Mouse (Mus musculus): ENCODE results near the gene Txk. TPM values are rescaled to one million over a fixed set of nuclear protein-coding genes. Genes with fewer than 3 reads are reported as not detected.

The Txk gene
- polyA plus RNA-seq, 1 experiment from 2014 or later, result 0.16 TPM

DNA sequence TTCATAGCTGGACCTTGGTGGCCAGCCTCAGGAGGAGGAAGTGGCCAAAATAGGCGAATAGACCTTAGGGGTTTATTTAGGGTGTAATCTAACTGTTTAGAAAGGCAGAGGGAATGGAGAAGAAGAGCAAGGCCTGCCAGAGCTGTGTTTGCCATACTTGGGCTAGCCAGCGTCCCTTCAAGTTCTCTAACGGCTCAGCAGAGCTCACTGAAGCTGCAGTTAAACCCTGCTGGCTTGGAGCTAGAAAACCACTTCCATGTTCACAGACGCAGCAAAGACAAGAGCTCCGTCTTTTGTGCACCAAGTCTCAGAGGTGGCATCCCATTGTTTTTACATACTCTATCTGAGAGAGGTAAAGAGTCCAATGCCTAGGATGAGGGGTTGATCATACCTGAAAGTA lies 2.4 kb downstream of the Txk start:
- Histone ChIP-seq H3K27me3 (ENCODE audit: control insufficient read depth, insufficient read depth, low read length) (no peaks in the 10 kb centered on the region), H3K4me3 (ENCODE audit: control insufficient read depth in 1 of 2, insufficient read depth in 1 of 2, low read depth in 1 of 2, low read length in 2 of 2) (no peak overlapping the region), H3K9ac (ENCODE audit: low read length) (no peak overlapping the region), H3K9me3 (ENCODE audit: control insufficient read depth, low read length) (no peaks in the 10 kb centered on the region), H3K4me1 (ENCODE audit: control insufficient read depth in 2 of 2, insufficient read depth in 2 of 2, low read length in 2 of 2) (peaks cover 5 to 6% of the 10 kb centered on the region in 2 experiments; a peak in 2 of 4 replicates), H3K36me3 (ENCODE audit: control insufficient read depth, insufficient read depth, low read length) (0 out of 2 replicates have a peak, but pooled peaks cover 12% of the 10 kb centered on the region), H3K27ac (replicated peaks in 1 of 2; ENCODE audit: control insufficient read depth in 1 of 2, insufficient read depth in 1 of 2, low read depth in 2 of 2, low read length in 2 of 2) (no peak overlapping the region), H3K4me2 (ENCODE audit: low read length) (no peak overlapping the region)
- ATAC-seq (ENCODE audit: insufficient number of reproducible peaks, insufficient read depth, low FRiP score, low read depth), result no peak
- 89% methylated on average over 5 of the region's 5 CpGs for WGBS

DNA sequence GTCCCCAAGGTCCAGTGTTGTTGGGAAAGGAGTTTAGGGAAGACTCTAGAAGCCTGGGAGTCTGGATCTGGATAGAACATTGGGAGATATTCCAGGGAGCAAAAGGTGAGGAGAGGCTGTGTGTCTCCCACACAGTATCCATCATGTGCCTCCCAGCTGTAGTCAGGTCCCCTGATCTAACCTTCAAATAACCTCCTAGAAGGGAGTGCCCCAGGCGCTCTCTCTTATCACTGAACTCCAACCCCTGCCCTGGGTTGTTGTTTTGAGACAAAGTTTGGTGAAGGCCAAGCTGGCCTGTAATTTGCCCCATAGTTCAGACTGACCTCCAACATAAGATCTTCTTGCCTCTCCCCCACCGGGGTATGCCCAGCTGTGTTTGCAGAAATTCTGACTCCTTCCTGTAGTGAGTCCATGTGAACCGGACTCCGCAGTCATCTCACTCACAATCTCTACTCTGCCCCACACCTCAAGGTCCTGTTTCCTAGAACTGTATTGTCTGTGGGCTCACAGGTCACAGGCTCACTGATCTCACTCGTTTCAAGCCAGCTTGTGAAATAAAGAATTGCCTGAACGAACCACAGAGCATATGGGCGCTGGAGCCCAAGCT lies 3.8 kb downstream of the Txk start:
- H3K4me3 ChIP-seq (ENCODE audit: control insufficient read depth in 1 of 2, insufficient read depth in 1 of 2, low read depth in 1 of 2, low read length in 2 of 2), result no peak overlapping the region
- H3K27ac ChIP-seq (replicated peaks in 1 of 2; ENCODE audit: control insufficient read depth in 1 of 2, insufficient read depth in 1 of 2, low read depth in 2 of 2, low read length in 2 of 2), result no peak overlapping the region
- no peaks in the 10 kb centered on the region for H3K27me3 ChIP-seq (ENCODE audit: control insufficient read depth, insufficient read depth, low read length)
- H3K9ac ChIP-seq (ENCODE audit: low read length), result no peak overlapping the region
- peaks cover 5 to 6% of the 10 kb centered on the region in 2 experiments; a peak in 2 of 4 replicates for H3K4me1 ChIP-seq (ENCODE audit: control insufficient read depth in 2 of 2, insufficient read depth in 2 of 2, low read length in 2 of 2)
- H3K4me2 ChIP-seq (ENCODE audit: low read length), result no peak overlapping the region
- no peaks in the 10 kb centered on the region for H3K36me3 ChIP-seq (ENCODE audit: control insufficient read depth, insufficient read depth, low read length)
- H3K9me3 ChIP-seq (ENCODE audit: control insufficient read depth, low read length), result no peaks in the 10 kb centered on the region
- ATAC-seq (ENCODE audit: insufficient number of reproducible peaks, insufficient read depth, low FRiP score, low read depth), result no peak
- WGBS, result 64% methylated on average over 7 of the region's 7 CpGs

GRCm38 (mm10) chr5:72747384-72747783 lies 5.2 kb downstream of the Txk start:
- Histone ChIP-seq H3K4me3 (ENCODE audit: control insufficient read depth in 1 of 2, insufficient read depth in 1 of 2, low read depth in 1 of 2, low read length in 2 of 2) (no peak overlapping the region), H3K9me3 (ENCODE audit: control insufficient read depth, low read length) (no peaks in the 10 kb centered on the region), H3K27me3 (ENCODE audit: control insufficient read depth, insufficient read depth, low read length) (no peaks in the 10 kb centered on the region), H3K4me2 (ENCODE audit: low read length) (no peak overlapping the region), H3K36me3 (ENCODE audit: control insufficient read depth, insufficient read depth, low read length) (no peaks in the 10 kb centered on the region), H3K9ac (ENCODE audit: low read length) (no peak overlapping the region), H3K27ac (replicated peaks in 1 of 2; ENCODE audit: control insufficient read depth in 1 of 2, insufficient read depth in 1 of 2, low read depth in 2 of 2, low read length in 2 of 2) (no peak overlapping the region), H3K4me1 (ENCODE audit: control insufficient read depth in 2 of 2, insufficient read depth in 2 of 2, low read length in 2 of 2) (peaks cover 5 to 6% of the 10 kb centered on the region in 2 experiments; a peak in 2 of 4 replicates)
- no peak for ATAC-seq (ENCODE audit: insufficient number of reproducible peaks, insufficient read depth, low FRiP score, low read depth)
- 46% methylated on average over 4 of the region's 4 CpGs for WGBS

DNA sequence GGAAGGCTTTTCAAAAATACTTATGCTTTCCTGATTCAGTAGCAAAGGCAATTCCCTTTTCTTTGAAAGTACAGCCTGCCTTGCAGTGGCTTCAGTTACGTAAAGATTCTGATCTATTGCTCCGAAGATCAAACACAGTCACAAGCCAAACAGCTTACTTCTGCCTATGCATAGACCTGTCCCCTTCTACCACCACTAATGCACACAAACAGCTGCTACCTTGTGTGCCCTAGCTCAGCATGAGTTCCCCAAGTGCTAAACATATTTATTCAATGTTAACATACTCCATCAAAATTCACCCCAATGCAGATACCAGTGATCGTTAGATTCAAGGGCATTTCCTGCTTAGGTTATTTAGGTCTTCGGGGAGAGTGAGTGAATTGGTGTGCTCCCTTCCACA lies 6.1 kb downstream of the Txk start:
- 66% methylated on average over 4 of the region's 4 CpGs for WGBS
- Histone ChIP-seq H3K9ac (ENCODE audit: low read length) (no peak overlapping the region), H3K36me3 (ENCODE audit: control insufficient read depth, insufficient read depth, low read length) (no peaks in the 10 kb centered on the region), H3K9me3 (ENCODE audit: control insufficient read depth, low read length) (no peaks in the 10 kb centered on the region), H3K27ac (replicated peaks in 1 of 2; ENCODE audit: control insufficient read depth in 1 of 2, insufficient read depth in 1 of 2, low read depth in 2 of 2, low read length in 2 of 2) (no peak overlapping the region), H3K4me3 (ENCODE audit: control insufficient read depth in 1 of 2, insufficient read depth in 1 of 2, low read depth in 1 of 2, low read length in 2 of 2) (no peak overlapping the region), H3K27me3 (ENCODE audit: control insufficient read depth, insufficient read depth, low read length) (no peaks in the 10 kb centered on the region), H3K4me1 (ENCODE audit: control insufficient read depth in 2 of 2, insufficient read depth in 2 of 2, low read length in 2 of 2) (peaks cover 5 to 6% of the 10 kb centered on the region in 2 experiments; a peak in 2 of 4 replicates), H3K4me2 (ENCODE audit: low read length) (no peak overlapping the region)
- no peak for ATAC-seq (ENCODE audit: insufficient number of reproducible peaks, insufficient read depth, low FRiP score, low read depth)

DNA sequence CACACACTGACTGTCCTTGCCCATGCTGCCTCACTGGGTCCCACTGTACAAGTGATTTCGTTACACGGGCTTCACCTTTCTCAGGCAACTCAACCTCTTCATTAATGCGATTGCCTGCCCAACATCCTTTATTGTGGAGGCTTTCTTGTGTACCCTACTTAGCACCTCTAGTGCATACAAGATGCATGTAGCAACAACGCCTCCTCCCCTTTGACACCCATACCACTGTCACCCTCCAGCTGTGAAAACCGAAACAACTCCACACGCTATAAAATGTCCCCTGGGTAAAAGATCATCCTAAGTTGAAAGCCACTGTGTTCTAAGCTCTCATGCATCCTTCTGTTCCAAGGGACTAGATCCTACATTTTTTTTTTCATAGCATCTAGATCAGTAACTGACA lies 9.5 kb downstream of the Txk start:
- H3K4me2 ChIP-seq (ENCODE audit: low read length), result no peak overlapping the region
- H3K36me3 ChIP-seq (ENCODE audit: control insufficient read depth, insufficient read depth, low read length), result no peaks in the 10 kb centered on the region
- H3K27me3 ChIP-seq (ENCODE audit: control insufficient read depth, insufficient read depth, low read length), result no peaks in the 10 kb centered on the region
- H3K4me1 ChIP-seq (ENCODE audit: control insufficient read depth in 2 of 2, insufficient read depth in 2 of 2, low read length in 2 of 2), result peaks cover 3 to 6% of the 10 kb centered on the region in 2 experiments; a peak in 1 of 4 replicates
- H3K4me3 ChIP-seq (ENCODE audit: control insufficient read depth in 1 of 2, insufficient read depth in 1 of 2, low read depth in 1 of 2, low read length in 2 of 2), result no peak overlapping the region
- H3K9ac ChIP-seq (ENCODE audit: low read length), result no peak overlapping the region
- no peaks in the 10 kb centered on the region for H3K9me3 ChIP-seq (ENCODE audit: control insufficient read depth, low read length)
- H3K27ac ChIP-seq (replicated peaks in 1 of 2; ENCODE audit: control insufficient read depth in 1 of 2, insufficient read depth in 1 of 2, low read depth in 2 of 2, low read length in 2 of 2), result no peak overlapping the region
- WGBS, result 85% methylated on average over 6 of the region's 6 CpGs
- ATAC-seq (ENCODE audit: insufficient number of reproducible peaks, insufficient read depth, low FRiP score, low read depth), result no peak

- Histone ChIP-seq H3K4me3 (ENCODE audit: control insufficient read depth in 1 of 2, insufficient read depth in 1 of 2, low read depth in 1 of 2, low read length in 2 of 2) (no peak overlapping the region), H3K4me2 (ENCODE audit: low read length) (peak overlapping the region; percentile 32; the same call in 1 of the 2 replicates), H3K9me3 (ENCODE audit: control insufficient read depth, low read length) (no peaks in the 10 kb centered on the region), H3K27me3 (ENCODE audit: control insufficient read depth, insufficient read depth, low read length) (no peaks in the 10 kb centered on the region), H3K9ac (ENCODE audit: low read length) (no peak overlapping the region), H3K4me1 (ENCODE audit: control insufficient read depth in 2 of 2, insufficient read depth in 2 of 2, low read length in 2 of 2) (peaks cover 7 to 16% of the 10 kb centered on the region in 2 experiments), H3K27ac (replicated peaks in 1 of 2; ENCODE audit: control insufficient read depth in 1 of 2, insufficient read depth in 1 of 2, low read depth in 2 of 2, low read length in 2 of 2) (no peak overlapping the region), H3K36me3 (ENCODE audit: control insufficient read depth, insufficient read depth, low read length) (no peaks in the 10 kb centered on the region)
- 28% methylated on average over 7 of the region's 7 CpGs for WGBS
- ATAC-seq (ENCODE audit: insufficient number of reproducible peaks, insufficient read depth, low FRiP score, low read depth), result no peak
Observed at GRCm38 (mm10) chr5:72736868-72737267, 15.7 kb downstream of the Txk start.

GRCm38 (mm10) chr5:72736437-72736836 lies 16.1 kb downstream of the Txk start:
- Histone ChIP-seq H3K4me2 (ENCODE audit: low read length) (peak overlapping the region; percentile 32), H3K27me3 (ENCODE audit: control insufficient read depth, insufficient read depth, low read length) (no peaks in the 10 kb centered on the region), H3K9me3 (ENCODE audit: control insufficient read depth, low read length) (no peaks in the 10 kb centered on the region), H3K4me3 (ENCODE audit: control insufficient read depth in 1 of 2, insufficient read depth in 1 of 2, low read depth in 1 of 2, low read length in 2 of 2) (no peak overlapping the region), H3K9ac (ENCODE audit: low read length) (no peak overlapping the region), H3K27ac (replicated peaks in 1 of 2; ENCODE audit: control insufficient read depth in 1 of 2, insufficient read depth in 1 of 2, low read depth in 2 of 2, low read length in 2 of 2) (no peak overlapping the region), H3K36me3 (ENCODE audit: control insufficient read depth, insufficient read depth, low read length) (no peaks in the 10 kb centered on the region), H3K4me1 (ENCODE audit: control insufficient read depth in 2 of 2, insufficient read depth in 2 of 2, low read length in 2 of 2) (peaks cover 7 to 16% of the 10 kb centered on the region in 2 experiments)
- WGBS, result 19% methylated on average over 8 of the region's 8 CpGs
- ATAC-seq (ENCODE audit: insufficient number of reproducible peaks, insufficient read depth, low FRiP score, low read depth), result no peak

DNA sequence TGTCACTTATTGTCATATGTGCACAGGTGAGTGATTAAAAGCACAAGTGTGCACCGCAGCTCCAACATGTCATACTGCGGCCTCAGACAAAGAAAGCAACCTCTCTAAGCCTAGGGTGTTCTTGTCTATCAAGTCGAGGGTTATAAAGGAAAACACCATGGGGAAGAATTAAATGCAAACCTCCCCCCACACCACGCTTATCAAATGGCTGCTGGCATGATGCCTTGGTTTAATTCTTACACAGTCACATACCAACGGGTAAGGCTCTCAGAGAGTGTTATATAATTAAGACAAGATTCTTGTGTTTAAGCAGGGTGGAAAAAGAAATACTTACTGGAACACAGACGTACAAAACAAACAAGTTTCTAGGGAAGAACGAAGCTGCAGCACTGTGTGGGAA lies 16.8 kb downstream of the Txk start:
- H3K36me3 ChIP-seq (ENCODE audit: control insufficient read depth, insufficient read depth, low read length), result no peaks in the 10 kb centered on the region
- H3K27ac ChIP-seq (replicated peaks in 1 of 2; ENCODE audit: control insufficient read depth in 1 of 2, insufficient read depth in 1 of 2, low read depth in 2 of 2, low read length in 2 of 2), result no peak overlapping the region
- H3K27me3 ChIP-seq (ENCODE audit: control insufficient read depth, insufficient read depth, low read length), result no peaks in the 10 kb centered on the region
- WGBS, result 41% methylated on average over 7 of the region's 7 CpGs
- peaks cover 7 to 16% of the 10 kb centered on the region in 2 experiments for H3K4me1 ChIP-seq (ENCODE audit: control insufficient read depth in 2 of 2, insufficient read depth in 2 of 2, low read length in 2 of 2)
- no peak overlapping the region for H3K4me3 ChIP-seq (ENCODE audit: control insufficient read depth in 1 of 2, insufficient read depth in 1 of 2, low read depth in 1 of 2, low read length in 2 of 2)
- peak overlapping the region; percentile 32 for H3K4me2 ChIP-seq (ENCODE audit: low read length)
- no peak for ATAC-seq (ENCODE audit: insufficient number of reproducible peaks, insufficient read depth, low FRiP score, low read depth)
- H3K9ac ChIP-seq (ENCODE audit: low read length), result no peak overlapping the region
- H3K9me3 ChIP-seq (ENCODE audit: control insufficient read depth, low read length), result no peaks in the 10 kb centered on the region
